Mouse (Mus musculus) liver, embryonic 14.5 days (tissue): ENCODE data around the gene Wipf3.

Experiments
- CTCF ChIP-seq: IDR thresholded peaks from 2 replicates; pipeline ENCODE4 v1.5.1; 2016; ENCODE audit warnings: antibody characterized with exemption, low read depth, control low read depth
- EP300 ChIP-seq: IDR thresholded peaks from 2 replicates; pipeline ENCODE4 v1.6.1; 2016; ENCODE audit warnings: antibody characterized with exemption, low read depth

- TF ChIP-seq CTCF (no peak), EP300 (no peak)
Observed at GRCm38 (mm10) chr6:54549311-54549710, 119.9 kb downstream of the Wipf3 start.
